Mouse (Mus musculus) cerebellum, adult 2 months (tissue): ENCODE data around the gene G430095P16Rik.

Experiments used
- CTCF ChIP-seq: fragments of 200-500 bp; IDR thresholded peaks from 2 replicates; pipeline ENCODE4 v1.5.1; 2011; ENCODE audit warnings: low read depth, mild to moderate bottlenecking, control low read depth, low read length, moderate library complexity, borderline replicate concordance; ENCODE audit not compliant: insufficient read depth
- POLR2A ChIP-seq: fragments of 200-500 bp; IDR thresholded peaks from 2 replicates; pipeline ENCODE4 v1.6.1; 2011; ENCODE audit warnings: low read length, control low read depth, borderline replicate concordance; ENCODE audit not compliant: insufficient read depth

GRCm38 (mm10) chr8:84768343-84769095 is 45.7 kb downstream of the G430095P16Rik start:
- TF ChIP-seq POLR2A (no peak), CTCF (no peak)
